Mouse (Mus musculus) liver, postnatal 0 days (tissue): ENCODE data around the gene Adam12. TPM values are rescaled to one million over a fixed set of nuclear protein-coding genes. Genes with fewer than 3 reads are reported as not detected.

ENCODE experiments used
- ATAC-seq: fragments of 200-750 bp; cut with Nextera tagmentation; 2 replicates; pipeline ENCODE4 v1.8.0; 2017; ENCODE audit warnings: mild to moderate bottlenecking, moderate library complexity
- DNase-seq: peaks from one replicate; pipeline ENCODE4 v3.0.0-alpha.2; 2016
- H3K27ac ChIP-seq: fragments of 300-500 bp; sonication (generic); 2 replicates; pipeline ENCODE4 v1.5.1; 2014; ENCODE audit warnings: antibody characterized with exemption, moderate library complexity, mild to moderate bottlenecking, low read depth
- H3K27me3 ChIP-seq: fragments of 300-500 bp; sonication (generic); 2 replicates; pipeline ENCODE4 v1.6.1; 2014; ENCODE audit warnings: low read length, control low read depth, mixed read lengths; ENCODE audit not compliant: insufficient read depth
- H3K36me3 ChIP-seq: fragments of 300-500 bp; sonication (generic); replicated peaks from 2 replicates; pipeline ENCODE4 v1.6.1; 2014; ENCODE audit warnings: mild to moderate bottlenecking, control low read depth, low read length, moderate library complexity, mixed read lengths; ENCODE audit not compliant: insufficient read depth
- H3K4me1 ChIP-seq: fragments of 300-500 bp; sonication (generic); 2 replicates; pipeline ENCODE4 v1.6.1; 2014; ENCODE audit warnings: antibody characterized with exemption, mild to moderate bottlenecking, control low read depth; ENCODE audit not compliant: insufficient read depth
- H3K4me2 ChIP-seq: fragments of 300-500 bp; sonication (generic); 2 replicates; pipeline ENCODE4 v1.6.1; 2014; ENCODE audit warnings: low read depth, mild to moderate bottlenecking, low read length, moderate library complexity, mixed read lengths
- H3K4me3 ChIP-seq: fragments of 300-500 bp; sonication (generic); 2 replicates; pipeline ENCODE4 v1.5.1; 2014; ENCODE audit warnings: low read depth, low read length
- H3K9ac ChIP-seq: fragments of 300-500 bp; sonication (generic); replicated peaks from 2 replicates; pipeline ENCODE4 v1.6.1; 2014; ENCODE audit warnings: mild to moderate bottlenecking, moderate library complexity
- H3K9me3 ChIP-seq: fragments of 300-500 bp; sonication (generic); 2 replicates; pipeline ENCODE4 v1.6.1; 2016; ENCODE audit warnings: mild to moderate bottlenecking, control low read depth, low read length, mixed read lengths
- CTCF ChIP-seq: sonication (generic); IDR thresholded peaks from 2 replicates; pipeline ENCODE4 v1.5.1; 2016; ENCODE audit warnings: antibody characterized with exemption, low read depth
- EP300 ChIP-seq: IDR thresholded peaks from 2 replicates; pipeline ENCODE4 v1.6.1; 2016; ENCODE audit warnings: antibody characterized with exemption, low read depth, mild to moderate bottlenecking
- WGBS: fragments of 180-500 bp; shearing (Covaris S2); extraction: QIAGEN DNeasy Blood & Tissue Kit; methylation state at CpG from one replicate; pipeline ENCODE4 v1.1.7; 2014; ENCODE audit not compliant: insufficient replicate concordance; 5-methylcytosine and 5-hydroxymethylcytosine counted together
- polyA plus RNA-seq: library from polyadenylated mRNA; unstranded; fragments of >200 nt; fragmentation: Nextera tagmentation; extraction: Ambion mirVana; gene quantifications from 2 replicates; pipeline ENCODE4 v1.2.1, GENCODE M21; 2015

The Adam12 gene
- polyA plus RNA-seq, 1 experiment from 2014 or later = 0.93 TPM

DNA sequence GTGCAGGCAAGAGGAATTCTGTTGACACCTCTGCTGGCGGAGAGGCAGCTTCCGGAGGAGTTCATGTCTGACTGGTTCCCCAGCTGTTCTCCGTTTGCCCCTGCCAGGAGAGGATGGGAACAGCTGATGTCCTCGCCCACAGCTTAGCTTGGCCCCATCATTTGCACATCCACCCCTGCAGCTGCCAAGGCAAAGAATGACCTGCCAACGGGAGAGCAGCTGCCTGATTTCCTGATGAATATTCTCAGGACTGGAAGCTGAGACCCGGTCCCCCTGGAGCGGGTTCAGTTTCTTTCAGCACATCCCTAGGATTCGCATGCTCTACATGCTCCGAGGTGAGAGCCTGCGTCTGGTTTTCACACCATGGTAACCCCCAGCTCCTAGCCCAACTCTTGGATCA, 24.0 kb downstream of the Adam12 start:
- no peak overlapping the region for H3K9ac ChIP-seq
- no peak overlapping the region for H3K4me3 ChIP-seq
- TF ChIP-seq EP300 = no peak
- TF ChIP-seq CTCF = no peak
- ATAC-seq (no peak), DNase-seq (no peak)
- no peak overlapping the region for H3K4me2 ChIP-seq
- no peaks in the 10 kb centered on the region for H3K36me3 ChIP-seq
- H3K4me1 ChIP-seq = no peaks in the 10 kb centered on the region
- no peaks in the 10 kb centered on the region for H3K9me3 ChIP-seq
- no peaks in the 10 kb centered on the region for H3K27me3 ChIP-seq
- 72% methylated on average over 10 of the region's 10 CpGs for WGBS
- H3K27ac ChIP-seq = no peak overlapping the region

DNA sequence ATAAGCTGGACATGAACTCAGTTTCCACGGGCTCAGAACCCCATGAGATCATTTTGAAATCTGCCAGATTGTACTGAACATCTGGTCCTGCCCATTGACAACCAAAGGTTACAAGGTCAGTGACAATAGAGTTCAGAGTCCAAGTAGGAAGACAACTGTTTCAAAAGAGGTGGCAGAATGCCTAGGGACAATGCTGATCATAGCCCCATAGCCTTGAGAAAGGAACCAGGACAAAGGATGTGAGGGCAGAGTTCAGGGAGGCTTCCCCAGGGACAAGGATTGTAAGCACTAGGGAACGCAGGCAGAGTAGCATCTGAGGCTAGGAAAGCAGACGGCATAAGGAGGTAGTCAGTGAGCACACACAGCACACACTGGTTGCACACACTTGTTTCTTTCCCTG, 38.9 kb downstream of the Adam12 start:
- no peak overlapping the region for H3K4me3 ChIP-seq
- DNase-seq = no peak

DNA sequence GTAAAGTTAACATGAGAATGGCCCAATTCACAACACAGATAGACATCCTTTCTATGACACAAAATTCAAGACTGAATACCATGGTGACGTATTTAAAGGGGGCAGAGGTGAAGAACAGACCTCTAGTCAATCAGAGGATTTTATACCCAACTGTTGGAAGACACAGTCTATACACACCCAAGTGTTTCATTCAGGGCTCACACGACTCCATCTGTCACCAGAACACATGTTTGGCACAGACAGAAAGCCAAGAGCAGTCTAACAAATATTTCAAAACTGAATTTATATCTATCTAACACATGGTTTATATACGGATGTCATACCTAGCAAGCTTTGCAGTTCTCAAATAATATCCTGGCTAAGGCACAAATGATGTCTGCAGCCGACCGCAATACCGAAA, 41.8 kb downstream of the Adam12 start:
- Histone ChIP-seq H3K27ac (no peak overlapping the region), H3K9ac (no peak overlapping the region), H3K36me3 (no peaks in the 10 kb centered on the region), H3K4me3 (no peak overlapping the region), H3K4me1 (no peaks in the 10 kb centered on the region), H3K4me2 (no peak overlapping the region), H3K9me3 (no peaks in the 10 kb centered on the region), H3K27me3 (no peaks in the 10 kb centered on the region)
- no peak for TF ChIP-seq CTCF
- no peak for TF ChIP-seq EP300
- no peak for ATAC-seq
- 78% methylated on average over 6 of the region's 6 CpGs for WGBS
- DNase-seq = no peak

More for the DNA sequence above, 38.9 kb downstream of the Adam12 start:
- no peak for ATAC-seq
- Histone ChIP-seq H3K4me1 (no peaks in the 10 kb centered on the region), H3K27ac (no peak overlapping the region), H3K36me3 (no peaks in the 10 kb centered on the region), H3K9me3 (no peaks in the 10 kb centered on the region), H3K9ac (no peak overlapping the region), H3K27me3 (no peaks in the 10 kb centered on the region), H3K4me2 (no peak overlapping the region)
- TF ChIP-seq CTCF (no peak), EP300 (no peak)
- WGBS = 63% methylated on average over 3 of the region's 3 CpGs

DNA sequence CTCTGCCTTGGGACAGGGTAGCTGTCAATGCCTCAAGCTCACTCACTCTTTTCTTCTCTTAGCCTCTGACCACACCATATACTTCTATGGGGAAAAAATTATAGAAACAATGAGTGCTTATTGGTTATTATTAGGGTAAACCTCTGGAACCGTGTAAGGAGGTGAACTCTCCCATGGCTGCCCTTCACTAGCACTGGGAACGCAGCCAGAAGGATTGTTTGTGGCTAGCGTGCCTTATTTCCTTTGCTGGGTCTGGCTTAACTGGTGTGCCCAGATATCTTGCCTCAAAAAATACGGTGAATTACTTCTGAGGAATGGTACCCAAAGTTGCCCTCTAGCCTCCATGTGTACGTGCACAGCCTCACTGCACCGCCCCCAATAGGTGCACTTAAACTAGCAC, 43.4 kb downstream of the Adam12 start:
- ATAC-seq (no peak), DNase-seq (no peak)
- Histone ChIP-seq H3K27me3 (no peaks in the 10 kb centered on the region), H3K36me3 (no peaks in the 10 kb centered on the region), H3K9ac (no peak overlapping the region), H3K4me2 (no peak overlapping the region), H3K4me3 (no peak overlapping the region), H3K9me3 (no peaks in the 10 kb centered on the region), H3K4me1 (no peaks in the 10 kb centered on the region), H3K27ac (no peak overlapping the region)
- 76% methylated on average over 6 of the region's 6 CpGs for WGBS
- TF ChIP-seq EP300 (no peak), CTCF (no peak)

DNA sequence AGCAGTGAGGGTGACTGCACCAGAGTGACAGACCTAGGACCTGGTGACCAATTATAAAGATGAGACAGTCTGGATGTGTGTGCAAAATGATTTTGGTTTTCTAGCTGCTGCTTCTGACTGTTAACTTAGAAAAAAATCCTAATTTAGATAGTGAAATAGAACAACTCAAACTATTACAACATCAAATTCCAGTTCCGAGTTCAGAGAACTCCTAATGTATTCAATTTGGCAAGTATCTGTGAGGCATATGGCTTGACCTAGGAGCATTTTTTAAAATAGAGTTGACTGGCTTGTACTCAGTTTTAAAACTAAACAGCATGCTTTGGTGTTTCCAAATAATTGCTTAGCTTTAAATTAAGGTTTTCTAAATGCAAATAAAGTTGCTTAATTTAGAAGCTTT, 44.0 kb downstream of the Adam12 start:
- no peak overlapping the region for H3K4me3 ChIP-seq
- DNase-seq (no peak), ATAC-seq (no peak)
- H3K9me3 ChIP-seq = no peaks in the 10 kb centered on the region
- no peak overlapping the region for H3K9ac ChIP-seq
- H3K36me3 ChIP-seq = no peaks in the 10 kb centered on the region
- no peak overlapping the region for H3K27ac ChIP-seq
- no peak for TF ChIP-seq EP300
- TF ChIP-seq CTCF = no peak
- no peak overlapping the region for H3K4me2 ChIP-seq
- no peaks in the 10 kb centered on the region for H3K4me1 ChIP-seq
- no peaks in the 10 kb centered on the region for H3K27me3 ChIP-seq
- WGBS = 81% methylated on average over 1 of the region's 1 CpGs

DNA sequence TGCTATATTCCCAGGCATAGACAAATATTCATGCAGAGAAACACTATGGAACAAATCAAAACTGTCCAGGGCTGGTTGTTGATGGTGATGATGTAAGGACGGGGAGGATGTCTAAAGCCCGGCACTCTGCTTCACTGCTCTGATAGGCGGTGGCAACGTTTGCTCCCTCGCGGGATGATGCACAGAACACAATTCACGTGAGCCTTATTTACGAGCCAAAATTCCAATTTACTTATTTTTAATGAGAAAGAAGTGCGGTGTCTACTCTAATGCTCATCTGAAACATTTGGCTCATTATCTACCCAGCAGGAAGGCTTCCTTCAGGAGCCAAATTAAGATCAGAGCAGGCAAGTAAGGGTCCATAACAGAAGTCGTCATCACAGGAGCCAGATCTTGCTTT, 45.4 kb downstream of the Adam12 start:
- Histone ChIP-seq H3K27me3 (no peaks in the 10 kb centered on the region), H3K9ac (no peak overlapping the region), H3K4me3 (no peak overlapping the region), H3K4me1 (no peaks in the 10 kb centered on the region), H3K4me2 (no peak overlapping the region), H3K9me3 (no peaks in the 10 kb centered on the region), H3K36me3 (no peaks in the 10 kb centered on the region), H3K27ac (no peak overlapping the region)
- WGBS = 84% methylated on average over 10 of the region's 10 CpGs
- TF ChIP-seq CTCF = no peak
- no peak for TF ChIP-seq EP300
- no peak for ATAC-seq
- DNase-seq = no peak

DNA sequence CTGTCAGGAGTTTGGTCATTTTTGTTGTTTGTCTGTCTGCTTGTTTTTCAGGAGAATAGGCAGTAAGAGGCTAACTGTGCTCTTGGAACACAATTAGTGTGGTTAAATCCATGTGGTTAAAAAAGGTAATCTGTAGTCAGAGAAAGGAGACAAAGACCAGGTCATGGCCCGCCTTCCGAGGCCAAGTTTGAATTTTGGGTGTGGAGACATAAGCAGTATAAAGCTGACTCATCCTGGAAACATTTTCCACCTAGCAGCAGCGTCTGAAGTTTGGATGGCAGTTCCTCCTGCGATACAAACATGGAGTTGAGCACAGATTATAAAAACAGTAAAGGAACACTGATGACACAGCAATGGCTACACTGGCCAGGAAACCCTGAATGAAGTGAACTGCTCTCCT, 46.2 kb downstream of the Adam12 start:
- Histone ChIP-seq H3K4me2 (no peak overlapping the region), H3K9me3 (no peaks in the 10 kb centered on the region), H3K36me3 (no peaks in the 10 kb centered on the region), H3K4me3 (no peak overlapping the region), H3K9ac (no peak overlapping the region), H3K4me1 (no peaks in the 10 kb centered on the region), H3K27me3 (no peaks in the 10 kb centered on the region), H3K27ac (no peak overlapping the region)
- no peak for TF ChIP-seq CTCF
- TF ChIP-seq EP300 = no peak
- DNase-seq = no peak
- 69% methylated on average over 4 of the region's 4 CpGs for WGBS
- no peak for ATAC-seq
